Mouse (Mus musculus): ENCODE results near the gene Itga9.

Itga9 gene

GRCm38 (mm10) chr9:118878596-118878995, 272.1 kb downstream of the Itga9 start:
- DNase-seq (ENCODE audit: low spot score), result no peak

DNA sequence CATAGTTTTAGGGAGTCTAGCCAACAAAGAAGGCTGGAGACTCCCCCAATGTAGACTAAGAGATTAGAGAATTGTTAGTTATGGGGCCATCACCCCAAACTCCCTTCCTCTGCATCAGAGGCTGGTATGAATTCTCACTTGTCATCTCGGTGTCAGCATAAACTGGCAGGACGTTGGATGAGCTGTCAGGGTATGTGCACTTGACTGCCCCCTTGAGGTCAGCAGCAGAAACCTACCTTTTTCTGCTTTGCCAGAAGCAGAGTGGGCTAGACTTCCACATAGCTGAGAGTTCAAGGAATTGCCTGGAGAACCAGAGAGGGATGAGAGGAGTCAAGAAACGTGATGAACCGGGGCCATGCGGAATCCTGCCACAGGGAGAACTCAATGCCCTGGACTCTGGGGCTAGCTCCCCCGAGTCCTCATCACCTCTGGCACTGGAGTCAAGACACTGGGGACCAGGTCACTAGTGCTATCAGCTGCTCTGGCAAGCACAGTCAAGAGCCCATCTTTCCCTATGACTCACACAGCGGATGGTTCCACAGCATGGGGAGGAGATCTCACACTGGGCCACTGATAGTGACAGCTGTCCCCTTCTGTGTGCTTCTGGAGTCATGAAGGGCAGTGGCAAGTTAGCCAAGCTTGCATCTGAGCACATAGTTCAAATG, 274.9 kb downstream of the Itga9 start:
- no peak for DNase-seq (ENCODE audit: low spot score)

DNA sequence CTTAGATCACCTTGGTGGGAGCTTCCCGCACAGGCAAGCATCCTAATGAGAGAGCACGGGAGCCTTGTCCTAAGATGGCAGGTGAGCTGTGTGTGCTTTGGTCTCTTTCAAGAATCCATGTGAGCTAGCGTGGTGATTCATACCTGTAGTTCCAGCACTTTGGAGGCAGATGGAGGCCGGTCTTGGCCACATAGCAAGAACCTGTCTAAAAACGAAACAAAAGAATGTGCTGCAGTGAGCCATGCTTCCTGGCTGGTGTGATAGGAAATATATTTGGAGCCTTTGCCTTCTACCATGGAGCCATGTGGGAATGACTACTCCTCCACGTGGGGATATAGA, 275.4 kb downstream of the Itga9 start:
- no peak for DNase-seq (ENCODE audit: low spot score)

- no peak for DNase-seq (ENCODE audit: low spot score)
These were observed 276.7 kb downstream of the Itga9 start for GRCm38 (mm10) chr9:118883150-118883549.

GRCm38 (mm10) chr9:118885785-118886184, 279.3 kb downstream of the Itga9 start:
- no peak for DNase-seq (ENCODE audit: low spot score)

DNA sequence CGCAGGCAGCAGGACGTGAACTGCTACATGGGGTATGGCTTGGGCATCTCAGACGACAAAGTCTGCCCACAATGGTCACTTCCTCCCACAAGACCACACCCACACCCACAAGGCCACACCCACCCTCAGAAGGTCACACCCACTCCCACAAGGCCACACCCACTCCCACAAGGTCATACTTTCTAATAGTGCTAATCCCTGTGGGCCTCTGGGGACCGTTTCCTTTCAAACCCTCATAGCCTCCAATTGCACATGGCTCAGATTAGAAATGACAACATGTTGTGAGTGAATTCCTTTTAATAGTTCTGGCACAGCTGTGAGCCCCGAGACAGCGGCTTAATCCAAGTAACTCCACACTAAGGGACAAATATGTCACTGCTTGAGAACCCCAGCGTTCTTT, 280.7 kb downstream of the Itga9 start:
- DNase-seq (ENCODE audit: low spot score), result no peak

- DNase-seq (ENCODE audit: low spot score), result no peak
These were observed 281.2 kb downstream of the Itga9 start for GRCm38 (mm10) chr9:118887734-118888133.

- DNase-seq (ENCODE audit: low spot score), result no peak
These were observed 283.7 kb downstream of the Itga9 start for GRCm38 (mm10) chr9:118890149-118890548.

GRCm38 (mm10) chr9:118890645-118891044, 284.2 kb downstream of the Itga9 start:
- no peak for DNase-seq (ENCODE audit: low spot score)

DNA sequence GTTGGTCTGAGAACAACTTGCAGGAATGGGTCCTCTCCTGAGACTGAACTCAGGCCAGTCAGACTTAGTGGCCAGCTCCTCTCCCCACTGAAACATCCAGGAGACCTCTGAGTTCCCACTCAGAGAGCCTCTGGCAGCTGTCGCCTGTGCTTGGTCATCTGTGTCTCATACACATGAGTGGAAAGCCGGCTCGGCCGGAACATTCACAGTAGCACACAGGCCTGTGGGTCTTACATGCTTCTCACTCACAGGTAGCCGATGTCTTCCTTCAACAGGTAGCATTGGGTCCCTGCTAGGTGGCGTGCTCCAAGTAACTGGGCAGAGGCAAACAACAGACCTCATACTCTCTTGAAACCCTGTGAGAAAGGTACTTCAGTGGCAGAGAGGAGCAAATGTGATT, 284.6 kb downstream of the Itga9 start:
- DNase-seq (ENCODE audit: low spot score), result no peak

DNA sequence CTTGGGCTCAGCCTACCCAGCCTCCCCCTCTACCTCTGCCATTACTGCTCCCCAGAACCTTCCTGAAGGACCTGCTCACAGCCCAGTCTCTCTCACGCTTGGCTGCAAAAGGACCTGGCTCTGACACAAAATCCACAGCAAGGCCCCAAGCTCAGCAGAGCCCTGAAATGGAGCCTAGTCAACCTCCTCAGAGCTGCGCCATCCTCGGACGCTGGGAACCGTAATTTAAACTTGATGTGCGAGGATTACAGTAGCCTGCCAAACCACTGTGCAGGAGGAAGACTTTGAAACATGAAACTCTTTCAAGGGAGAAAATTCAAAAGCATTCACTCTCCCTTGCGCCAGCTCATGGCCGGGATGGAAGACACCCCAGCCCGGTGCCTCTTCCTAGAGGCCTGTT, 285.1 kb downstream of the Itga9 start:
- no peak for DNase-seq (ENCODE audit: low spot score)

GRCm38 (mm10) chr9:118895101-118895500, 288.6 kb downstream of the Itga9 start:
- DNase-seq (ENCODE audit: low spot score), result no peak

DNA sequence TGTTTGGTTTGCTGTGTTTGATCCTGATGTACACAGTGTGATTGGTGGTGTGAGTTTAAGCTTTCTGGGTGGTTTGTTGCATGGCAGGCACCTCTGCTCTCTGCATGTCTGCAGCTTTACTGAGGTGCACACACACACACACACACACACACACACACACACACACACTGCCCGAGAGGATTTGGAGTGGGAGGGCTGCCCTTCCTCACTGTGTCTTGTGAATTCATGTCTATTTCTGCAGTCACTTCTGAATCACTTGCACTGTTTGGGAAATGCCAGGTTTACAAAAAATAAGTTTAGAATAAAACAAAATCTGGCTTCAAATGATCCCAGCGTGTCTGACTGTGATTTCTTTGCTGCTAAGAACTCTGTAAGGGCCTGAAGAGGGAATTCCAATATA, 294.2 kb downstream of the Itga9 start:
- DNase-seq (ENCODE audit: low spot score), result no peak

DNA sequence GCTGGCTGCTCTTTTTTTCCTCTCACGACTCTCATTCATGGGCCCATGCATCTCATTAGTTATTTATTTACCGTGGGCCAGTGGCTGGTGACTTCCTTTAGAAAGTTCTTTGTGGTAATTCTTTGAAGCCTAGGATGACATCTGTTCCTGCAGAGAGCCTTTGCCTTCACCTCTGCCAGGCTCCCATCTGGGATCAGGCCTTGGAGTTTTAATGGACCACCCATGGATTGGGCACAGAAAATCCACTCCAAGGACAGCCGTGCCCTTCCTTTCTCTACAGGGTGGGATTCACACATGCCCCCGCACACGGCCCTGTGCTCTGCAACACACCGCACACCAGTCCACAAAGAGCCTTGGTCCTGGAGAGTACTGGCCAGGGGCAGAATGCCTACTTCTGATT, 295.4 kb downstream of the Itga9 start:
- DNase-seq (ENCODE audit: low spot score), result no peak

GRCm38 (mm10) chr9:118907934-118908620, 301.6 kb downstream of the Itga9 start:
- peak; percentile 91 for DNase-seq (ENCODE audit: low spot score)

GRCm38 (mm10) chr9:118913048-118913447, 306.6 kb downstream of the Itga9 start:
- DNase-seq (ENCODE audit: low spot score), result no peak

DNA sequence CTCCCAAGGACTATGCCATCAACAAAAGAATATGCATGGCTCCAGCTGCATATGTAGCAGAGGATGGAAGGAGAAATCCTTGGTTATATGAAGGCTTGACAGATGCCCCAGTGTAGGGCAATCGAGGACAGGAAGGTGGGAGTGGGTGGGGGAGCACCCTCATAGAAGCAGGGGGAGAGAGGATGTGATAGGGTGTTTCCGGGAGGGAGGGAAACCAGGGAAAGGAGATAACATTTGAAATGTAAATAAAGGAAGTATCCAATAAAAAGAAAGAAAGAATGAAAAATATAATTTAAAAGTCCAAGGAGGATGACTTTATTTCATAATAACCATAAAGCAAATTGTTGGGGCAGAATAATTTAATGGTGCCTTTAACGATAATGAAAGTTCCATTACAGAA, 307.1 kb downstream of the Itga9 start:
- no peak for DNase-seq (ENCODE audit: low spot score)

- DNase-seq (ENCODE audit: low spot score), result no peak
These were observed 308.1 kb downstream of the Itga9 start for GRCm38 (mm10) chr9:118914589-118914988.

- no peak for DNase-seq (ENCODE audit: low spot score)
These were observed 308.8 kb downstream of the Itga9 start for GRCm38 (mm10) chr9:118915290-118915689.

DNA sequence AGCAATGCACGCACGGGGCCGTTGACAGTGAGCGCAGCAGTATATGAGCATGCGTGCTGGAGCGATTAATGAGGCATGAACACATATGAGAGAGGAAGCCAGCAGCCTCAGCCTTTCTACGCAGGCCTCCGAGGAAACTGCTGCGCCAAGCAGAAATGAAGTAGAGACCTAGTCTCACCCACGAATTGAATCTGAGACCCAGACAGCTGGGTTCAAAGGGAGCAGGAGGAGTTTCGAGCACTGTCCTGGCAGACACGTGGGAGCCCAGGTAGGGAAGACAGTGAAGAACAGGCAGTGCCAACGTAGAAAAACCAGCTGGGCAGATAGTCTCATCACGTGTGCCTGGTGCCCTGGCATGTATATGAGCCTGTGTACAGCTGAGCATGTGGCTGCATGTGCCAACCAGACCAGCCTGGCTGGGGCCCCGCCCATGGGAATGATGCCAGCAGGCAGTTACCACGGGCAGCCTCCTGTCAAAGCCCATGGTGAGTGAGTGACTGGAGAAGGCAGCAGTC, 313.2 kb downstream of the Itga9 start:
- DNase-seq (ENCODE audit: low spot score), result no peak

GRCm38 (mm10) chr9:118920798-118921515, 314.5 kb downstream of the Itga9 start:
- DNase-seq (ENCODE audit: low spot score), result peak; percentile 71

DNA sequence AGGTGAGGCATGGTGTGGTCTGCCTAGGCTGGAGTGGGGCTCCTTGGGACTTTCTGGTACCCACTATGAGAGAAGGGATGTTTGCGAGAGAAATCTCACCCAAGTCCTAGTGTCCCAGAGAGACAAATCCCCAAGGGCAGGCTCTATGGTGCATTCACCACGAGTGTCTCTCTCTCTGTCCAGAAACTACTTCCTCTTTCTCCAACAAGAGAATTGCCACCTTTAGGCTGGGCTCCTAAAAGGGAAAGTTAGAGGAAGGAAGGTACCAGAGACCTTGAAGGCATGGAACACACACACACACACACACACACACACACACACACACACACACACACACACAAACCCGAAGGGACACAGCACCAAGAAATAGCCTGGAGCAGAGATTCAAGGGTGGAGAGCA, 315.4 kb downstream of the Itga9 start:
- DNase-seq (ENCODE audit: low spot score), result no peak

GRCm38 (mm10) chr9:118924554-118925085, 318.1 kb downstream of the Itga9 start:
- no peak for DNase-seq (ENCODE audit: low spot score)

Data from layer of hippocampus, adult 9-10 months (tissue).